Mouse (Mus musculus) lung, postnatal 0 days (tissue): Measurements from ENCODE around the gene Schip1. TPM values are rescaled to one million over a fixed set of nuclear protein-coding genes. Genes with fewer than 3 reads are reported as not detected.

ENCODE experiments used
- ATAC-seq: fragments of 200-750 bp; cut with Nextera tagmentation; 2 replicates; pipeline ENCODE4 v1.8.0; 2017; ENCODE audit warnings: moderate library complexity
- DNase-seq: peaks from one replicate; pipeline ENCODE4 v3.0.0-alpha.2; 2016; ENCODE audit warnings: low spot score
- H3K27ac ChIP-seq: fragments of 300-500 bp; sonication (generic); 2 replicates; pipeline ENCODE4 v1.5.1; 2014; ENCODE audit warnings: antibody characterized with exemption, mild to moderate bottlenecking, low read length, mixed read lengths
- H3K27me3 ChIP-seq: fragments of 300-500 bp; sonication (generic); replicated peaks from 2 replicates; pipeline ENCODE4 v1.6.1; 2014; ENCODE audit warnings: low read length, mixed read lengths; ENCODE audit not compliant: insufficient read depth
- H3K36me3 ChIP-seq: fragments of 300-500 bp; sonication (generic); 2 replicates; pipeline ENCODE4 v1.6.1; 2014; ENCODE audit warnings: low read length, mixed read lengths; ENCODE audit not compliant: insufficient read depth
- H3K4me1 ChIP-seq: fragments of 300-500 bp; sonication (generic); 2 replicates; pipeline ENCODE4 v1.6.1; 2014; ENCODE audit warnings: antibody characterized with exemption, low read depth, low read length, mixed read lengths; ENCODE audit not compliant: insufficient read depth
- H3K4me2 ChIP-seq: fragments of 300-500 bp; sonication (generic); replicated peaks from 2 replicates; pipeline ENCODE4 v1.6.1; 2014; ENCODE audit warnings: low read depth, mild to moderate bottlenecking, low read length, moderate library complexity, mixed read lengths
- H3K4me3 ChIP-seq: fragments of 300-500 bp; sonication (generic); 2 replicates; pipeline ENCODE4 v1.5.1; 2014; ENCODE audit warnings: low read depth, low read length
- H3K9ac ChIP-seq: fragments of 300-500 bp; sonication (generic); replicated peaks from 2 replicates; pipeline ENCODE4 v1.6.1; 2014; ENCODE audit warnings: low read depth, mild to moderate bottlenecking
- H3K9me3 ChIP-seq: fragments of 300-500 bp; sonication (generic); 2 replicates; pipeline ENCODE4 v1.6.1; 2016; ENCODE audit warnings: low read length, mixed read lengths
- CTCF ChIP-seq: IDR thresholded peaks from 2 replicates; pipeline ENCODE4 v1.5.1; 2016; ENCODE audit warnings: antibody characterized with exemption, mild to moderate bottlenecking
- EP300 ChIP-seq: IDR thresholded peaks from 2 replicates; pipeline ENCODE4 v1.6.1; 2016; ENCODE audit warnings: antibody characterized with exemption, mild to moderate bottlenecking, control low read depth
- WGBS: fragments of 180-500 bp; shearing (Covaris S2); extraction: QIAGEN DNeasy Blood & Tissue Kit; methylation state at CpG from one replicate; pipeline ENCODE4 v1.1.7; 2014; 5-methylcytosine and 5-hydroxymethylcytosine counted together
- polyA plus RNA-seq: library from polyadenylated mRNA; unstranded; fragments of >200 nt; fragmentation: Nextera tagmentation; extraction: Ambion mirVana; gene quantifications from 2 replicates; pipeline ENCODE4 v1.2.1, GENCODE M21; 2015

Schip1 gene
- polyA plus RNA-seq, 1 experiment from 2014 or later = 52.2 TPM

- no peak for ATAC-seq
These were observed 517.6 kb downstream of the Schip1 start for GRCm38 (mm10) chr3:68582103-68582740.

GRCm38 (mm10) chr3:68583031-68583693 is 518.6 kb downstream of the Schip1 start:
- Histone ChIP-seq H3K27ac (peak overlapping the region; percentile 88), H3K4me1 (peaks cover 7% of the 10 kb centered on the region; the same call in 1 of the 2 replicates), H3K4me2 (peak overlapping the region; percentile 49), H3K9ac (no peak overlapping the region), H3K27me3 (no peaks in the 10 kb centered on the region), H3K36me3 (no peaks in the 10 kb centered on the region), H3K9me3 (no peaks in the 10 kb centered on the region), H3K4me3 (no peak overlapping the region)
- DNase-seq = peak; percentile 85
- peak; percentile 75 for ATAC-seq
- WGBS = 17% methylated on average over 14 of the region's 14 CpGs
- no peak for TF ChIP-seq CTCF
- TF ChIP-seq EP300 = peak; percentile 46

More at GRCm38 (mm10) chr3:68582103-68582740, 517.6 kb downstream of the Schip1 start:
- peaks cover 7% of the 10 kb centered on the region; the same call in 1 of the 2 replicates for H3K4me1 ChIP-seq
- H3K36me3 ChIP-seq = no peaks in the 10 kb centered on the region
- no peak overlapping the region for H3K4me2 ChIP-seq
- H3K9me3 ChIP-seq = no peaks in the 10 kb centered on the region
- no peaks in the 10 kb centered on the region for H3K27me3 ChIP-seq
- TF ChIP-seq CTCF (peak; percentile 59), EP300 (no peak)
- H3K9ac ChIP-seq = no peak overlapping the region
- DNase-seq = no peak
- H3K27ac ChIP-seq = peak overlapping the region; percentile 88
- H3K4me3 ChIP-seq = no peak overlapping the region
- WGBS = 74% methylated on average over 12 of the region's 12 CpGs

GRCm38 (mm10) chr3:68583771-68584511 is 519.3 kb downstream of the Schip1 start:
- no peaks in the 10 kb centered on the region for H3K36me3 ChIP-seq
- TF ChIP-seq EP300 (no peak), CTCF (no peak)
- H3K4me2 ChIP-seq = peak overlapping the region; percentile 49
- peak overlapping the region; percentile 88 for H3K27ac ChIP-seq
- DNase-seq = peak; percentile 70
- H3K4me3 ChIP-seq = no peak overlapping the region
- peak; percentile 85 for ATAC-seq
- H3K9me3 ChIP-seq = no peaks in the 10 kb centered on the region
- no peak overlapping the region for H3K9ac ChIP-seq
- H3K27me3 ChIP-seq = no peaks in the 10 kb centered on the region
- H3K4me1 ChIP-seq = peaks cover 7% of the 10 kb centered on the region; the same call in 1 of the 2 replicates
- 38% methylated on average over 14 of the region's 14 CpGs for WGBS

- no peaks in the 10 kb centered on the region for H3K27me3 ChIP-seq
- no peaks in the 10 kb centered on the region for H3K36me3 ChIP-seq
- WGBS = 65% methylated on average over 4 of the region's 4 CpGs
- no peaks in the 10 kb centered on the region for H3K9me3 ChIP-seq
- TF ChIP-seq CTCF (no peak), EP300 (0 out of 2 replicates have a peak, but pooled peaks have one; percentile 14)
- no peak overlapping the region for H3K9ac ChIP-seq
- H3K4me2 ChIP-seq = peak overlapping the region; percentile 4; the same call in 1 of the 2 replicates
- no peak for DNase-seq
- peaks cover 7% of the 10 kb centered on the region; the same call in 1 of the 2 replicates for H3K4me1 ChIP-seq
- ATAC-seq = no peak
- H3K27ac ChIP-seq = no peak overlapping the region
- no peak overlapping the region for H3K4me3 ChIP-seq
These were observed 520.6 kb downstream of the Schip1 start for GRCm38 (mm10) chr3:68585213-68585612.

- no peak overlapping the region for H3K9ac ChIP-seq
- no peak for ATAC-seq
- H3K4me1 ChIP-seq = peaks cover 7% of the 10 kb centered on the region; the same call in 1 of the 2 replicates
- no peak overlapping the region for H3K27ac ChIP-seq
- no peaks in the 10 kb centered on the region for H3K36me3 ChIP-seq
- TF ChIP-seq EP300 (no peak), CTCF (no peak)
- H3K27me3 ChIP-seq = no peaks in the 10 kb centered on the region
- H3K4me2 ChIP-seq = no peak overlapping the region
- WGBS = 39% methylated on average over 9 of the region's 9 CpGs
- DNase-seq = no peak
- no peaks in the 10 kb centered on the region for H3K9me3 ChIP-seq
- no peak overlapping the region for H3K4me3 ChIP-seq
These were observed 522.1 kb downstream of the Schip1 start for GRCm38 (mm10) chr3:68586646-68587064.
